Mouse (Mus musculus) right cerebral cortex, postnatal 25 days (tissue): ENCODE results near the gene Clrn1.
"Not testable (repeated sequence)": the region's sequence is repeated elsewhere in the genome, so short reads cannot be mapped to it uniquely, and the experiment has no call there.

ENCODE experiments used
- DNase-seq: peaks from one replicate; pipeline ENCODE4 v3.0.0; 2022

The Clrn1 gene

DNA sequence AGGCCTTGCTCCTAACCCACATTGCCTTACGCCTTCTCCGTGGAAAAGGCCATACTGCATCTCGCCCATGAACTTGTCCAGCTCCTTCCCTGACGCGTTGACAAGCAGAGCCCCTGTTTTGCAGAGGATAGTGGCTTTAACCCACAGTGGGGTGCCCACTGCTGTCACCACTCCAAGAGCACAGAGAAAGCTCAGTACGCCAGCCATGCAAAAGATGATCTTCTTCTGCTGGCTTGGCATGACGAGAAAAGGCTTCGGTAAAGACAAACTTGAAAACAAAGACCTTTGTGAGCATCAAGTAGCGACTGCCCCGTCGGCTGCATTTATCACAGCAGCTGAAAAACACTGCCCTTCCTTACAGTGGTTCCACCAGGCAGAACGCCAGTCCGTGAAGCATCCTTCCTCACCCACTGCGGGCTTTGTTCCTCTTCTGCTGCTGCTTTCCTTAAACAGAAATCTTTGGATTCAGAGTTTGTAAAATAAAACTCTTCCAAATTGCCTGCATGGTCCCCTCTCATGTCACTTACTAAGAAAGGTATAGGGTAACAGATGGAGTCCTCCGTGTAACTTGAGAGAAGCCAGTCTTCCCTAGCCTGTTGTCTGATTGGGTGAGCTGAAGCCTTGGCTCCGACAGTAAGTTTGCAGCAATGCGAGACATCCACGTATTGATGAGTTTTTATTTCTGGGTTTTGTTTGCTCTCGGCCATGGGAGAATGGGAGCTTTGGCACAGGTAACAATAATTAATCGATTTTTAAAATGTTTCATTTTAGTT is at the start of gene Clrn1:
Gene Clrn1, minus strand, starts transcription at position 540 of the 773 bp plus-strand sequence.
- DNase-seq = peak; percentile 11

- no peak for DNase-seq
Measured at GRCm38 (mm10) chr3:58924027-58924426, 38.9 kb upstream of the Clrn1 start.

DNA sequence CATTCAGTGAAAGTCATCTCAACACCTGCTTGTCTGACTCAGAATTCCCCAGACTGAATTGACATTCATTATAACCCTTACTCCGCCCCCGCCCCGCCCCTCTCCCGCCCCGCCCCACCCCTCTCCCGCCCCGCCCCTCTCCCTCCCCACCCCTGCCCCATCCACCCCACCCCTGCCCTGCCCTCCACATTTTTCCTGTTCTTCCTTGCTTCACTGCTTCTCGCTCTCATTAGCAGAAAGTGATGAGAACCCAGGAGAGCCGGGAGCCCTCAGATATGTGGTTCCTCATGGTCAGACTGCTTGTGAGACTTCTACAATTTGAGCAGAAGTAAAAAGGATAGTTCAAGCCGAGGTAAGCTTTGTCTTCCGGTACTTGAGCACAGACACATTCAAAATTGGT is 38.0 kb upstream of the Clrn1 start:
- no peak for DNase-seq

DNA sequence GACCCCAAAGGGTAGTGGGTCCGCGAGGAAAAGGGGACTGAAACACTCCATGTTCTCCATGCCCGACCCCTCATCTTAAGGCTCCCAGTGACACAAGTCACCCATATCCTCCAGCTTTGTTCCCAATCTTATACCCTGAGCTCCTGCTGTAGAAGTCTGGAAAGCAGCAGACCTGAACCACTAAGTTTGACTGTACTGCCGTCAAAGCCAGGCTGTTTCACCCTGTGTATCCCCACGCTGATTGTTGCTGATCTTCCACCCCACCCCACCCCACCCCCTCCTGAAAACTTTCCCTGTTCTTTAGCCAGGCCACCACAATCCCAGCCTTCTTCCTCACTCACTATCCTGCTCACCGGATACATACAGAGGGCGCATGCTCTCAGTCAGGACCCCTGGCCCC is 37.5 kb upstream of the Clrn1 start:
- no peak for DNase-seq

DNA sequence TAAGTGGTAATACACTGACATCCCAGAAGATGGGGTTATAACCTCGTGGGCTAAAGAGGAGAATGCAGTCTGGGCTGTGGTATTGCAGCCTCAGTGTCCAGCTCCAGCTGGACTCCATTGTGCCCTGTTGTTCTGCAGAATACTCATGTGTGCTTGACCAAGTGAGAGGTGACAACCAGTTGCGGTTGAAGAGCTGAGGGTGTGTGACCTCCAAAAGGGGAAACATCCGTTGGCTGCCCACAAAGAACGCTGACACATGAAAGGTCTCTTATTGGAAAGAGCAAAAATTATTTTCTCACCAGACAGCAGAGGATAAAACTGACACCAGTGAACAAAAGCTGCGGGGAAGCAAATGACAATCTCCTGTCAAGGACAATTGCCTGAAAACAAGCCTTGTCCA is 36.2 kb upstream of the Clrn1 start:
- no peak for DNase-seq

GRCm38 (mm10) chr3:58904656-58905055 is 19.5 kb upstream of the Clrn1 start:
- DNase-seq = no peak

DNA sequence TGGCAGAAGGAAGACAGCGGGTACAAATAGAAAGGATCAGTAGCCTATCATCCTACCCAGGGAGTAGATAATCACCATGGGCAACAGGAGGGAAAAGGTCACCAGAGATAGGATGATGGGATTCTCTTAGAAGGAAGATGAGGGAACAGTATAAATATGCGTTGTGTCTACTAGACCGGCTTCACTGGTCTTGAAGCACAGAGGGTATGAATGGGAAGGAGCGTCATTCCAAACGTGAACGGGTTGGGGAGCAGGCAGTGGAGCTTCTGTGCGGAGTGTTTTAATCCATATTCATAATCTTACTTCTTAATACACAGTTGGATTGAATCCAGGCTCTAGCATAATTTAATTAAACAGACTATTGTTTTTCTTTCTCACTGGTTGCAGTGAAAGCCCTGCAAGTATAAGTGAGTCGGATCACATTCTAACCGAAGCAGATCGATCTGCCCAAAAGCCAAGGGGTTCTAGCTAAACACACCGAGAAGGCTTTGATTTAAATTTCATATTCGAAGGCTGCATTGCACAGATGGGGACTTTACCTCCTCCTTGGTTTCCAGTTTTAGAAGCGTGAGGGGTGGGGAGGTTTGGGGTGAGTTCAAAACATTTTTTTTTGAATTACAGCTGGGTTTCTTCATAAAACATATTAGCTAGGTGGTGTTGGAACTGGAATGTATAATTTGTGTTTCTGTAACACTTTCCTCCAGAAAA is 17.1 kb upstream of the Clrn1 start:
- peak; percentile 8 for DNase-seq

DNA sequence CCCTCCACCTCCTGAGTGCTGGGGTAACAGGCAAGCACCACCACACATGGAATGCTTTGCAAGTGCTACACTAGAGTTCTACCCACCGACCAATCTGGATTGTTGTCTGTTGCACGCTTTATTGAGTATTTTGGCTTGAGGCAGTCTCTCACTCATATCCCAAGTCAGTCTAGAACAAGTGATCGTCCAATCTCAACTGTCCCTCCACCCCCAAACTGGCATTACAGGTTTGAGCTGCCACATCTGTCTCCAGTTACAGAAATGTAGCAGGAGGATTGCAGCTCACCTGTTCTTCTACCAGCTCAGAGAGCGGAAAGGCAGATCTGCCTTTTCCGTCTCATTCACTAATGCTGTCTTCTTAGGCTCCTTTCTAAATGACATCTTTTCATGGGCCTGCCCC is 10.0 kb upstream of the Clrn1 start:
- no peak for DNase-seq

- DNase-seq = no peak
Measured at GRCm38 (mm10) chr3:58894529-58894928, 9.4 kb upstream of the Clrn1 start.

- no peak for DNase-seq
Measured at GRCm38 (mm10) chr3:58889670-58890069, 4.5 kb upstream of the Clrn1 start.

GRCm38 (mm10) chr3:58888131-58888715 is 3.1 kb upstream of the Clrn1 start:
- DNase-seq = no peak

- DNase-seq = no peak
Measured at GRCm38 (mm10) chr3:58887719-58888118, 2.6 kb upstream of the Clrn1 start.

- DNase-seq = no peak
Measured at GRCm38 (mm10) chr3:58883511-58883907, 1.6 kb downstream of the Clrn1 start.

GRCm38 (mm10) chr3:58882878-58883510 is 2.1 kb downstream of the Clrn1 start:
- peak; percentile 17 for DNase-seq

DNA sequence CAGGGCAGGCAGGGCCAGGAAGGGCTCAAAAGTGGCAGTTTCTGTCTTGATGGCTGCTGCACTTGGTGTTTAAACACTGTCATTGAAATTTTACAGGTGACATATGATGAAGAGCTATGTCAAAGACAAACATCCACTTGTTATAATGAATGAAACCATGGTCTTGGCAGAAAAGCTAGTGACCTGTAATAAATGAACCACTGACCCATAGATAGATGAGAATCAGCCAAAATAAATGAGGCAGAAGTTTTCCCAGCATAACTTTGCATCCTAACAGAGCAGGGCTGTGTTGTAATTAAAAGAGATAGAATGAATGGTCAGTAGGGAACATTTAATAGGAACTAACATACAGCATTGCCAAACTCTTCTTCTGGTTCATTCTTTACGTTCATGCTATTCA is 4.1 kb downstream of the Clrn1 start:
- no peak for DNase-seq

DNA sequence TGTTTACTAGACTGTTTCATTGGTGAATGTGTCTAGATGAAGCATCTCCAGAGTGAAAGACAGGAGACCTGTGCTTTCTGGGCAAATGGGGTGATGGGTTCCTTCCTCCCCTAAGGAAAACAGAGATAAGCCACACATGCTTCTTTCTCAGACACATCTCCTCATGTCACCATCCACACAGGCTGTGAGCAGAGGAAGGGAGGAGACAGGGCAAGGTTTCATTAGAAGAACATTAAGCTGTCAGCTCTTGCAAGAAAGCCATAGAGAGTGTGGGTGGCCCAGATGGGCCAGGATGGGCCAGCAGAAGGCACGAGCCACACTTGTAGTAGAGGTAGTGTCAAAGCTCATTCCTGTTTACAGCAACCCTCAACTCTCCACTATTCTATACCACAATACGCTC is 5.0 kb downstream of the Clrn1 start:
- DNase-seq = no peak

DNA sequence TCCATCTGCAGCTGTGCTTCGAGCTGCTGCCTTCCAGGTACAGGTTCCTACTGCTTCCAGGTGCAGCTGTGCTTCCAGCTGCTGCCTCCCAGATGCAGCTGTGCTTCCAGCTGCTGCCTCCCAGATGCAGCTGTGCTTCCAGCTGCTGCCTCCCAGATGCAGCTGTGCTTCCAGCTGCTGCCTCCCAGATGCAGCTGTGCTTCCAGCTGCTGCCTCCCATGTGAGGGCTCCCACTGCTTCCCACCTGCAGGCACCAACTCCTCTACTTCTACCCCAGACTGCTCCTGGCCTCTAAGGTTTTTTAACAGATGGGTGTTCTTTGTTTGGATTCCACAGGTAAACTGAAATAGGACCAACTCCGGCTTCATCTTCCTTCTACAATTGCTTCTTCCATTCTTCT is 13.3 kb downstream of the Clrn1 start:
- DNase-seq = not testable (repeated sequence)

DNA sequence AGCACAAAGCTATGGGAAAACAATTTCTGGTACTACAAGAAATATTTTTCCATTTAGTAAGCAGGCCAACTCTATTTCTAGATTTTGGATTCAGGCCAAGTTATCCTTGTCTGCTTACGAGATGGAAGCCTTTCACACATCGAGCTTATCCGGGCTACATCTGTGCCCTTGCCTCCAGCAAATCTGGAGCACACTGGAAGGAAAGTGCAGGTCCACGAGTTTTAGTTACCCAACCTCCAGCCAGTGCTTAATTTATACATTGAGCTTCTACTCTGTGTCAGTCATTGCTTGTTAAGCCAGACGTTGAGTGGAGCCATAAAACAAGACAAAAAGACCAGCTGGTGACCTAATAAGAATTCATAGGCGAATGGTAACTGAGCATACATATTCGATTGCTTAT is 19.4 kb downstream of the Clrn1 start:
- DNase-seq = no peak

- no peak for DNase-seq
Measured at GRCm38 (mm10) chr3:58862976-58863375, 22.2 kb downstream of the Clrn1 start.

DNA sequence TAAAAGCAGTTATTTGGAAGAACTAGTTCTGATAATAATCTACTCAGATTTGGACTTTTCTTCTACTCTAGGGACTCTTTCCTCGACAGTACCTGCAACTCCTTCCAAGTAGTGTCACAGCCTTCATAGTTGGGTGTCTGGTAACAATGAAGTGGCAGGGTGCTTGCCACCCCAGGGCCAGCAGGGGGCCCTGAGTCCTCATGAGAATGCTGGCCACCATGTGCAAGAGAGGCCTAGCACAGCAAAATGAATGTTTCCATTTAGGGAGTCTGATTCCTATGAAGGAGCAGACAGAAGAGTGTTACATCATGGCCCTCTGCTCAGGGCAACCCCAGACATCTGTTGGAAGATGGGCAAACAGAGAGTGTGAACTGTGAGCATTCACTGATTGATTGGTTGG is 41.7 kb downstream of the Clrn1 start:
- DNase-seq = no peak

DNA sequence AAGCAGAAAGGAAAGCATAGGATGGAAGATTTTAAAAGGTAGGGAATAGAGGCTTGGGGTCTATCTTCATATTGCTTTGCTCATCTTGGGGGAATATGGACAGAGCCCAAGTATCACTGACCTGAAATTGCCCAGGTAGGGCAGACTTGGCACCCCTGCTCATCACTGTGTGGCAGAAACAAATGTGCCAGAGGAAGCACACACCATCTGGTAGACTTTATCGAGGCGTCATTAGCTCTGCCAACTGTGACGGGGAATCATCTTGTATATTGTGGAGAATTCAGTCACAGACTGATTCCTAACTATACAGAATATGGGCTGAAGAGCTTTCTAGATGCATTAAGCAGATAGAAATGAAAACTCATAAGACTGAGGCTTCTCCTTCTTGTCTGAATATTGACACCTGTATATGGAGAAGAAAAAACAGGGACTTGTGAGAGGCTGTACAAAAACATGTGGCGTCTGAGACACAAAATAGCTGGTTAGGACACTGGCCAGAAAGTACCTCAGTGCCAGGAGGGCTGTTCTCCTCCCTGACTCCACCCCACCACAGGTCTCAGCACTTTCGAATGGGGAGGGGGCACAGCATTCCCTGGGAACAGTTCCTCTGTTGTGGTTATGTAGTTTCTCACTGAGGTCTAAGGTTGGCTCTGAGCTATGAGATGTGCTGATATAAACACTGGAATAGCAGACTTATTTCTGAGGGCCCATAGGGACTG is 51.5 kb downstream of the Clrn1 start:
- DNase-seq = no peak

DNA sequence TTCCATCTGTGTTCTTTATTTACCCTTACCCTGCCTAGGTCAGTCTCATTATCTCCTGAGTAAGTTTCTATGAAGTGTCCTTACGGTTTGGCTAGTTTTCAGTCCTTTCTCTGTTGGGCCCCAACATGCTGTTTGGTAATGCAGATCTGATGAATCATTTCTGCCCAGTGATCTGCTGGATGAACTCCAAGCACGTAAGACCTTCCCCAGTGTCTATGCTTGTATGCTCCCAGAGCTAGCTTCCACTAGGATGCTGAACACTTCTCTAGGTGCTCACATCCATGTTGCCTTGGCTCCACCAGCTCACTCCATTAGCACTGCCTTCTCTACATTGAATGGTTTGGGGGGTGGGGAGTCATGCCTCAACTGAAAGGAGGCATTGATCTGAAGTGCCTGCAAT is 52.3 kb downstream of the Clrn1 start:
- no peak for DNase-seq

DNA sequence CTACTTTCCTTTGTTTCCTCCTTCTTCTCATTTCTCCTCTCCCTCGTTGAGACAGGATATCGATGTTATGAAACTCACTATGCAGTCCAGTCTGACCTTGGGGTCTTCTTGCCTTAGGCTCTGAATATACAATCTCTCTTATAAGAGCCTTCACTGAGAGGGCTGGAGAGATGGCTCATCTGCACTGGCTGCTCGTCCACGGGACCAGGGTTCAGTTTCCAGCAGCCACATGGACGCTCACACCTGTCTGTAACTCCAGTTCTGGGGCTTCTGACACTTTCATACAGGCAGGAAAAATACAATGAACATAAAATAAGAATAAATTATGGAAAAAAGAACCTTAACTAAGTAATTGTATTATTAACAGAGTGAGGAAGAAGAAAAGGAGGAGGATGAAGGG is 53.6 kb downstream of the Clrn1 start:
- no peak for DNase-seq
